Mouse (Mus musculus): ENCODE data around the gene Edar. TPM values are rescaled to one million over a fixed set of nuclear protein-coding genes. Genes with fewer than 3 reads are reported as not detected.

The Edar gene
- total RNA-seq, 1 experiment = 0.04 TPM

DNA sequence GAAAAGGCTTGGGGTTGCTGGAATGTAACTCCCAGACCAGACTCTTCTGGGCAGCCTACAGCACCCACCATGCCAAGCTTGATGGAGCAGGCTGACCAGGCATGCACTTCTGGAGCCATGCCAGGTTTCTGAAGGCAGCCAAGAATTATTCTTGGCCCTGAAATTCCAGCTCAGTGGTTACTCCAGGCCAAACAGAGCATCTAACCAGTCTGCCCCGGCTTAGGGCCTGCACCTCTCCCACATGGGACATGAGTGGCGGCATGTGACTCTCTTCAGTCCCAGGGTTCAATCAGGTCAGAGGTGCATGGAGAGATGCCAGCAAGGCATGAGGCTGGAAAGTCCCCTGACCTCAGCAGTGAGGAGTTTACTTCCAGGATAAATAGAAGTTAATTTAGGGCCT is 70.7 kb downstream of the Edar start:
- Histone ChIP-seq H3K36me3 (ENCODE audit: control insufficient read depth, insufficient read depth, low read length, poor library complexity, severe bottlenecking) (no peaks in the 10 kb centered on the region), H3K4me3 (ENCODE audit: insufficient read depth in 1 of 2, low read depth in 1 of 2, low read length in 2 of 2, poor library complexity in 1 of 2, severe bottlenecking in 1 of 2) (no peak overlapping the region), H3K27ac (ENCODE audit: insufficient read depth, low read depth, low read length, poor library complexity, severe bottlenecking) (no peak overlapping the region), H3K9me3 (ENCODE audit: control insufficient read depth, insufficient read depth, low read depth, low read length) (no peaks in the 10 kb centered on the region), H3K9ac (ENCODE audit: insufficient read depth, low read depth, low read length, poor library complexity, severe bottlenecking) (no peak overlapping the region), H3K4me1 (ENCODE audit: control insufficient read depth in 2 of 2, insufficient read depth in 2 of 2, low read length in 2 of 2, poor library complexity in 1 of 2) (peaks cover 1 to 11% of the 10 kb centered on the region in 2 experiments; a peak in 1 of 4 replicates)
- in situ Hi-C loops (cut with MboI; ENCODE audit: low sequenced_read_pairs in 2 of 2, unreplicated experiment in 2 of 2) = no loop called here
- no peak for DNase-seq (ENCODE audit: low read depth, low spot score)
- TF ChIP-seq HCFC1 (IDR thresholded peaks at IDR 0.05; ENCODE audit: borderline replicate concordance, insufficient read depth, low read length) (no peak), CHD2 (IDR thresholded peaks at IDR 0.05; ENCODE audit: low read depth, low read length) (no peak), ZNF384 (IDR thresholded peaks at IDR 0.05; ENCODE audit: low read depth, low read length) (no peak)

DNA sequence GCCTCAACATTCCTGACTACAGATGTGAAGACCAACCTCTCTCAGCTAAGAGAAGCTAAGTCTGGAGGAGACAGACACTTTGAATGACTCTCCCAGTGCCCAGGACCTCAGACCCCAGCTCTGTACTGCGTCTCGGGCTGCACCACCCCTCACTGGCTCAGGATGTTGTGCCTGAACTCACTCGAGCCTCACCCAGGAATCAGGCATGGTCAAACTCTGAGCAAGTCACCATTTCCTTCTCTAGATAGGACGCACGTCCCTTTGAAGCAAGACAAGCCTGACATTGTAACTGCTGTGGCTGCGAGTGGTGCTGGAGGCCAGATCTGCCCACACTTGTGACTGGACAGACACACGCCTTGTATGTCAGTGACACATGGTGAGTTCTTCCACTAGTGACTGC is 73.5 kb downstream of the Edar start:
- peaks cover 1 to 11% of the 10 kb centered on the region in 2 experiments; a peak in 1 of 4 replicates for H3K4me1 ChIP-seq (ENCODE audit: control insufficient read depth in 2 of 2, insufficient read depth in 2 of 2, low read length in 2 of 2, poor library complexity in 1 of 2)
- no peaks in the 10 kb centered on the region for H3K36me3 ChIP-seq (ENCODE audit: control insufficient read depth, insufficient read depth, low read length, poor library complexity, severe bottlenecking)
- H3K4me3 ChIP-seq (ENCODE audit: insufficient read depth in 1 of 2, low read depth in 1 of 2, low read length in 2 of 2, poor library complexity in 1 of 2, severe bottlenecking in 1 of 2) = no peak overlapping the region
- no peak overlapping the region for H3K9ac ChIP-seq (ENCODE audit: insufficient read depth, low read depth, low read length, poor library complexity, severe bottlenecking)
- in situ Hi-C loops (cut with MboI; ENCODE audit: low sequenced_read_pairs in 2 of 2, unreplicated experiment in 2 of 2) = no loop called here
- no peak overlapping the region for H3K27ac ChIP-seq (ENCODE audit: insufficient read depth, low read depth, low read length, poor library complexity, severe bottlenecking)
- no peaks in the 10 kb centered on the region for H3K9me3 ChIP-seq (ENCODE audit: control insufficient read depth, insufficient read depth, low read depth, low read length)
- no peak for DNase-seq (ENCODE audit: low read depth, low spot score)
- TF ChIP-seq CHD2 (IDR thresholded peaks at IDR 0.05; ENCODE audit: low read depth, low read length) = no peak
- no peak for TF ChIP-seq ZC3H11A (IDR thresholded peaks at IDR 0.05; ENCODE audit: borderline replicate concordance, low read depth, low read length)
- no peak for TF ChIP-seq MAFK (IDR thresholded peaks at IDR 0.05; ENCODE audit: insufficient read depth, low read depth, low read length)
- TF ChIP-seq HCFC1 (IDR thresholded peaks at IDR 0.05; ENCODE audit: borderline replicate concordance, insufficient read depth, low read length) = no peak
- TF ChIP-seq ZNF384 (IDR thresholded peaks at IDR 0.05; ENCODE audit: low read depth, low read length) = no peak

DNA sequence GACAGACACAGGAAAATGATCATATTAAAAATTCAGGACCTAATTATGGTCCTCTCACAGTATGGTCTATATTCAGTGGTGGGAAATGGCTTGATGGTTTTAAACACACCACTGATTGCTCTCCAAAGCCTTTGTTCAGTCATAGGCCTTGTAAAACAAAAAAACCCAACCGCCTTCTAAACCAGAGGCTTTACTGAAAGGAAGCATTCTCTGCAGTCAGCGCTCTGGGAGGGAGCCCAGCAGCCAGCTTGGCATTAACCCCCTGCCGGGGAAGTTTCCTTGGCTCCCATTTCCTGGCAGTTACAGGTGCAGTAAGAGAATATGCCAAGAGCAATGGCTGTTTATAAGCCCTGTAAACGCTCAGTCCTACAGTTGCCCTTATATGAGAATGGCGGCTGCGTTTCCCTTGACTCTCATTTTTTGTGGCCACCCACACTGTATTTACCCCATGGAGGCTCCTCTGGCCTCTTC is 74.0 kb downstream of the Edar start:
- TF ChIP-seq ZNF384 (IDR thresholded peaks at IDR 0.05; ENCODE audit: low read depth, low read length) (0 out of 2 replicates have a peak, but pooled peaks have one; percentile 34), ZC3H11A (IDR thresholded peaks at IDR 0.05; ENCODE audit: borderline replicate concordance, low read depth, low read length) (no peak)

DNA sequence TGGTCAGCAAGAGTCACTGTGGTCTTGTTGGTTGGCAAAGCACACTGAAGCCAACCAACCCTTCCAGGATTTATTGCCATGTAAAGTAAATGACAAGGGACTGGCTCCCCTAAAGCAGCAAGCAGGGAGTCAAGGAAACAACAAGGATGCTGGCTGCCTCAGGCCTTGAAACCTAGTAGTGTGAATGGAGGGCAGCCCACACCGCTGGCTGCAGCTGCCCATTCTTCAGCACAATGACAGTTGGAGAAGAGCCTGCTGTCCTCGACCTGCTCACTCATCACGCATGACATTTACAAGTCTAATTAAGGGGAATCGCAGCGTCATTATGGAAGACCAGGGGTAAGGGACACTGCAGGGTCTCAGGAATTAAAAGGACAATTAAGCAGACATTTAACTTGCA is 74.5 kb downstream of the Edar start:
- H3K36me3 ChIP-seq (ENCODE audit: control insufficient read depth, insufficient read depth, low read length, poor library complexity, severe bottlenecking) = no peaks in the 10 kb centered on the region
- H3K27ac ChIP-seq (ENCODE audit: insufficient read depth, low read depth, low read length, poor library complexity, severe bottlenecking) = no peak overlapping the region
- no peak for DNase-seq (ENCODE audit: low read depth, low spot score)
- peaks cover 1 to 11% of the 10 kb centered on the region in 2 experiments; a peak in 1 of 4 replicates for H3K4me1 ChIP-seq (ENCODE audit: control insufficient read depth in 2 of 2, insufficient read depth in 2 of 2, low read length in 2 of 2, poor library complexity in 1 of 2)
- no peak overlapping the region for H3K4me3 ChIP-seq (ENCODE audit: insufficient read depth in 1 of 2, low read depth in 1 of 2, low read length in 2 of 2, poor library complexity in 1 of 2, severe bottlenecking in 1 of 2)
- TF ChIP-seq HCFC1 (IDR thresholded peaks at IDR 0.05; ENCODE audit: borderline replicate concordance, insufficient read depth, low read length) (no peak), ZNF384 (IDR thresholded peaks at IDR 0.05; ENCODE audit: low read depth, low read length) (no peak), ZC3H11A (IDR thresholded peaks at IDR 0.05; ENCODE audit: borderline replicate concordance, low read depth, low read length) (no peak), MAFK (IDR thresholded peaks at IDR 0.05; ENCODE audit: insufficient read depth, low read depth, low read length) (no peak), CHD2 (IDR thresholded peaks at IDR 0.05; ENCODE audit: low read depth, low read length) (no peak)
- in situ Hi-C loops (cut with MboI; ENCODE audit: low sequenced_read_pairs in 2 of 2, unreplicated experiment in 2 of 2) = no loop called here
- no peak overlapping the region for H3K9ac ChIP-seq (ENCODE audit: insufficient read depth, low read depth, low read length, poor library complexity, severe bottlenecking)
- no peaks in the 10 kb centered on the region for H3K9me3 ChIP-seq (ENCODE audit: control insufficient read depth, insufficient read depth, low read depth, low read length)

More for the DNA sequence above, 74.0 kb downstream of the Edar start:
- Histone ChIP-seq H3K9me3 (ENCODE audit: control insufficient read depth, insufficient read depth, low read depth, low read length) (no peaks in the 10 kb centered on the region), H3K9ac (ENCODE audit: insufficient read depth, low read depth, low read length, poor library complexity, severe bottlenecking) (no peak overlapping the region), H3K27ac (ENCODE audit: insufficient read depth, low read depth, low read length, poor library complexity, severe bottlenecking) (no peak overlapping the region), H3K4me1 (ENCODE audit: control insufficient read depth in 2 of 2, insufficient read depth in 2 of 2, low read length in 2 of 2, poor library complexity in 1 of 2) (peaks cover 1 to 11% of the 10 kb centered on the region in 2 experiments; a peak in 1 of 4 replicates), H3K36me3 (ENCODE audit: control insufficient read depth, insufficient read depth, low read length, poor library complexity, severe bottlenecking) (no peaks in the 10 kb centered on the region), H3K4me3 (ENCODE audit: insufficient read depth in 1 of 2, low read depth in 1 of 2, low read length in 2 of 2, poor library complexity in 1 of 2, severe bottlenecking in 1 of 2) (no peak overlapping the region)
- DNase-seq (ENCODE audit: low read depth, low spot score) = no peak
- in situ Hi-C loops (cut with MboI; ENCODE audit: low sequenced_read_pairs in 2 of 2, unreplicated experiment in 2 of 2) = no loop called here

DNA sequence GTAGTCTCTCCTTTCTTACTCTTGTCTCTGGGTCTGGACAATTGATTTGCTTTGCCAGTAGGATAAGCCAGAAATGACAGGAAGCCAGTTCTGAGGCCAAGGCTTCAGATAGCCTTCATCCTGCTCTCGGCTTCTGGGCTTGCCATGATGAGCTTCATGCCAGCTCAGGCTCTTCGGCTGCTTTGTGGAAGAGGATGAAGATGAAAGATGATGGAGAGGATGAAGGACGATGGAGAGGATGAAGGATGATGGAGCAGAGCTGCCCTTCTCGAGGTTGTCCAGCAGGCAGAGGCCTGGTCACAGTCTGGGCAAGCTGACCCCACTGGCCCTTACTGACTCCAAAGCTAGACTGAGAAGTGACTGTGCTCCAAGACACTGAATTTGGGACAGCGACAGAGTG is 75.3 kb downstream of the Edar start:
- Histone ChIP-seq H3K4me1 (ENCODE audit: control insufficient read depth in 2 of 2, insufficient read depth in 2 of 2, low read length in 2 of 2, poor library complexity in 1 of 2) (peaks cover 1 to 11% of the 10 kb centered on the region in 2 experiments; a peak in 1 of 4 replicates), H3K9me3 (ENCODE audit: control insufficient read depth, insufficient read depth, low read depth, low read length) (no peaks in the 10 kb centered on the region), H3K9ac (ENCODE audit: insufficient read depth, low read depth, low read length, poor library complexity, severe bottlenecking) (no peak overlapping the region), H3K36me3 (ENCODE audit: control insufficient read depth, insufficient read depth, low read length, poor library complexity, severe bottlenecking) (no peaks in the 10 kb centered on the region), H3K27ac (ENCODE audit: insufficient read depth, low read depth, low read length, poor library complexity, severe bottlenecking) (no peak overlapping the region), H3K4me3 (ENCODE audit: insufficient read depth in 1 of 2, low read depth in 1 of 2, low read length in 2 of 2, poor library complexity in 1 of 2, severe bottlenecking in 1 of 2) (no peak overlapping the region)
- in situ Hi-C loops (cut with MboI; ENCODE audit: low sequenced_read_pairs in 2 of 2, unreplicated experiment in 2 of 2) = no loop called here
- TF ChIP-seq MAFK (IDR thresholded peaks at IDR 0.05; ENCODE audit: insufficient read depth, low read depth, low read length) (no peak), CHD2 (IDR thresholded peaks at IDR 0.05; ENCODE audit: low read depth, low read length) (no peak), ZC3H11A (IDR thresholded peaks at IDR 0.05; ENCODE audit: borderline replicate concordance, low read depth, low read length) (no peak), ZNF384 (IDR thresholded peaks at IDR 0.05; ENCODE audit: low read depth, low read length) (no peak)
- DNase-seq (ENCODE audit: low read depth, low spot score) = no peak
